Mouse (Mus musculus) midbrain, postnatal 0 days (tissue): ENCODE results near the gene Syna. TPM values are rescaled to one million over a fixed set of nuclear protein-coding genes. Genes with fewer than 3 reads are reported as not detected.

Experiments used
- ATAC-seq: fragments of 200-750 bp; cut with Nextera tagmentation; 2 replicates; pipeline ENCODE4 v1.8.0; 2017; ENCODE audit warnings: moderate number of reproducible peaks, mild to moderate bottlenecking, moderate TSS enrichment, moderate library complexity; ENCODE audit not compliant: low FRiP score
- DNase-seq: peaks from one replicate; pipeline ENCODE4 v3.0.0-alpha.2; 2015; ENCODE audit warnings: low spot score
- H3K27ac ChIP-seq: fragments of 300-500 bp; sonication (generic); 2 replicates; pipeline ENCODE4 v1.5.1; 2014; ENCODE audit warnings: low read depth, mild to moderate bottlenecking, low read length, mixed read lengths
- H3K27me3 ChIP-seq: fragments of 300-500 bp; sonication (generic); 2 replicates; pipeline ENCODE4 v1.6.1; 2014; ENCODE audit warnings: low read length, control low read depth, mixed read lengths; ENCODE audit not compliant: insufficient read depth
- H3K36me3 ChIP-seq: fragments of 300-500 bp; sonication (generic); 2 replicates; pipeline ENCODE4 v1.6.1; 2014; ENCODE audit warnings: low read length, control low read depth, mixed read lengths; ENCODE audit not compliant: insufficient read depth
- H3K4me1 ChIP-seq: fragments of 300-500 bp; sonication (generic); 2 replicates; pipeline ENCODE4 v1.6.1; 2014; ENCODE audit warnings: mild to moderate bottlenecking, control low read depth, antibody characterized with exemption, low read length, mixed read lengths; ENCODE audit not compliant: insufficient read depth
- H3K4me2 ChIP-seq: fragments of 300-500 bp; sonication (generic); 2 replicates; pipeline ENCODE4 v1.6.1; 2014; ENCODE audit warnings: low read depth, mild to moderate bottlenecking, low read length, mixed read lengths; ENCODE audit not compliant: poor library complexity, severe bottlenecking
- H3K4me3 ChIP-seq: fragments of 300-500 bp; sonication (generic); 2 replicates; pipeline ENCODE4 v1.5.1; 2014; ENCODE audit warnings: low read depth, mild to moderate bottlenecking, low read length, moderate library complexity
- H3K9ac ChIP-seq: fragments of 300-500 bp; sonication (generic); replicated peaks from 2 replicates; pipeline ENCODE4 v1.6.1; 2014; ENCODE audit warnings: mild to moderate bottlenecking, low read length, moderate library complexity, mixed read lengths; ENCODE audit not compliant: poor library complexity, severe bottlenecking
- H3K9me3 ChIP-seq: fragments of 300-500 bp; sonication (generic); 2 replicates; pipeline ENCODE4 v1.6.1; 2016; ENCODE audit warnings: low read length, control low read depth
- CTCF ChIP-seq: IDR thresholded peaks from 2 replicates; pipeline ENCODE4 v1.5.1; 2016; ENCODE audit warnings: antibody characterized with exemption, mild to moderate bottlenecking
- WGBS: fragments of 180-500 bp; shearing (Covaris S2); extraction: QIAGEN DNeasy Blood & Tissue Kit; methylation state at CpG from one replicate; pipeline ENCODE4 v1.1.7; 2014; 5-methylcytosine and 5-hydroxymethylcytosine counted together
- polyA plus RNA-seq: library from polyadenylated mRNA; unstranded; fragments of >200 nt; fragmentation: Nextera tagmentation; extraction: Ambion mirVana; gene quantifications from 2 replicates; pipeline ENCODE4 v1.2.1, GENCODE M21; 2015
- total RNA-seq: library from RNA; depleted of rRNA; stranded (reverse); fragments of >200 nt; gene quantifications from 2 replicates; pipeline ENCODE4 v1.2.3, GENCODE M21; 2014

Gene Syna
- total and polyA plus RNA-seq, 2 experiments from 2014 or later = 1.1 TPM; not detected in 1

DNA sequence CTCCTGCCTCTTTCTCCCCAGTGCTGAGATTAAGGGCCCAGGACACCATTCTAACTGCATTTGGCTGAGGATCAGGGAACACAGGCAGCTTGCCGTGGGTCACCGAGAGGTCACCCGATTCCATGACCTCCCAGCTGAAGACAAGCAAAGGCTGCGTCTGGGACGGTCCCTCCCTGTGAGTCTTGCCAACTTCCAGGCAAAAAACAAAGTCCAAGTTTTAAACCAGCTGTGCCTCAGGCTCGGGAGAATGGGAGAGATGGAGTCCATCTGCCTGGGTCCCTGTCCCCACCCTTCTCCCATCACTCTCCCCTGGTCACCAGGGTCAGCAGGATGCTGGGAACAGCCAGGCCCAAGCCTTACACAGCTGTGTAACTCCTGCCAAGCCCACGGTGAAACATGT, 18.3 kb downstream of the Syna start:
- no peak overlapping the region for H3K4me3 ChIP-seq
- TF ChIP-seq CTCF = no peak
- no peak overlapping the region for H3K4me2 ChIP-seq
- H3K9ac ChIP-seq = no peak overlapping the region
- H3K36me3 ChIP-seq = 0 out of 2 replicates have a peak, but pooled peaks cover 3% of the 10 kb centered on the region
- DNase-seq (no peak), ATAC-seq (no peak)
- no peak overlapping the region for H3K27ac ChIP-seq
- no peaks in the 10 kb centered on the region for H3K27me3 ChIP-seq
- WGBS = 28% methylated on average over 7 of the region's 7 CpGs
- no peaks in the 10 kb centered on the region for H3K9me3 ChIP-seq
- H3K4me1 ChIP-seq = peaks cover 5% of the 10 kb centered on the region; the same call in 1 of the 2 replicates

DNA sequence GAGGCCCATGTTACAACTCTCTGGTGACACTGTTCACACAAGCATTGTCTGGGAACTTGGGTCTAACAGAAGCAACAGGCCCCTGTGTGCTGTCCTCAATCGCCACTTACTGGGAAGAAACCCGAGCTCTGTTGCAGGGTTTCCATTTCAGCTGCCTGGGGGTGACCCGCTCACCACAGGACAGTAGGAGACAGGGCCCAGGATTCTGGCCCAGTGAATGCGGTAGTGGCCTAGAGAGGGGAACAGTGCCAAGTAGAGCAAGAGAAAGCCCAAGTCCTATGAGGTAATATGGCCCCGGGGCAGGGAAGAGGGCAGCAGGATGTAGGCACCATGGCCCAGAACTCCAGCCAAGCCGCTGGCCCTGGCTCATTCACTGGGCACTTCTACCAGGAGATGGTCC, 19.1 kb downstream of the Syna start:
- no peak overlapping the region for H3K27ac ChIP-seq

DNA sequence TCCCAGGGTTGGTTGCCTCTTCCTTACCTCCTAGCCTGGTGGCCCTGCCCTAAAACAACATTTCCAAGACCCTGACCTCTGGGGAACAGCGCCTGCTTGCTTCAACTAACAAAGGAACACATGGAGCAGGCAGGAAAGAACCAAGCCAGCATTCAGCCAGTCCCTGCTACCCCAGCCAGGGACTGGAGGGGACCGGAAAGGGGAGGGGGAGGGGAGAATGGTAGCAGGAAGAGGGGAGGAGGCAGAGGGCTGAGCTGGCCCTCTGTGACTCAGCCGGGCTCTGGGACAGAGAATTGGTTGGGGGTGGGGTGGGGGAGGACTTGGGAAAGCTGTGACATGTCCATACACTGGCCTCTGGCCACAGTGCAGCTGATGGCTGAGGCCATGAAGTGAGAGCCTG, 20.1 kb downstream of the Syna start:
- no peak for TF ChIP-seq CTCF
- Histone ChIP-seq H3K36me3 (peaks cover 5% of the 10 kb centered on the region), H3K4me3 (no peak overlapping the region), H3K4me1 (no peaks in the 10 kb centered on the region), H3K9ac (no peak overlapping the region), H3K9me3 (no peaks in the 10 kb centered on the region), H3K27ac (peak overlapping the region; percentile 47; the same call in 1 of the 2 replicates), H3K4me2 (no peak overlapping the region), H3K27me3 (no peaks in the 10 kb centered on the region)
- 11% methylated on average over 3 of the region's 3 CpGs for WGBS
- ATAC-seq (peak; percentile 87), DNase-seq (peak; percentile 81)

More for the DNA sequence above, 19.1 kb downstream of the Syna start:
- no peak for TF ChIP-seq CTCF
- DNase-seq (no peak), ATAC-seq (no peak)
- Histone ChIP-seq H3K27me3 (no peaks in the 10 kb centered on the region), H3K9me3 (no peaks in the 10 kb centered on the region), H3K4me2 (no peak overlapping the region), H3K9ac (no peak overlapping the region), H3K4me3 (no peak overlapping the region), H3K36me3 (0 out of 2 replicates have a peak, but pooled peaks cover 3% of the 10 kb centered on the region), H3K4me1 (no peaks in the 10 kb centered on the region)
- WGBS = 74% methylated on average over 6 of the region's 6 CpGs

DNA sequence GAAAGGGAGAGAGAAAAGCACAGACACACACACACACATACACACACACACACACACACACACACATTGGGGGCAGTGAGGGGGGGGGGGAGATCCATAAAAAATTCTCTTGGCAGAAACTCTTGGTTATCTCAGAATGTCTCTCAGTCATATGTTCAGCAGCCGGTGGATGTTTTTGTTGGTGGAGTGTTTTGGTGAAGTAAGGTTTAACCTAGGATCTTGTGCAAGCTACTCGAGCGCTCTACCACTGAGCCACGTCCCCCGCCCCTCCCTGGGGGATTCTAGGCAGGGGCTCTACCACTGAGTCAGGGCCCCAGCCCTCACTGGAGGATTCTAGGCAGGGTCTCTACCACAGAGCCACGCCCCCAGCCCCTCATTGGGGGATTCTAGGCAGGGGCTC, 23.9 kb downstream of the Syna start:
- Histone ChIP-seq H3K9ac (no peak overlapping the region), H3K9me3 (no peaks in the 10 kb centered on the region), H3K27me3 (no peaks in the 10 kb centered on the region), H3K4me3 (no peak overlapping the region), H3K36me3 (peaks cover 35% of the 10 kb centered on the region), H3K4me2 (no peak overlapping the region), H3K4me1 (no peaks in the 10 kb centered on the region), H3K27ac (no peak overlapping the region)
- DNase-seq (no peak), ATAC-seq (no peak)
- no peak for TF ChIP-seq CTCF
- 89% methylated on average over 6 of the region's 6 CpGs for WGBS

DNA sequence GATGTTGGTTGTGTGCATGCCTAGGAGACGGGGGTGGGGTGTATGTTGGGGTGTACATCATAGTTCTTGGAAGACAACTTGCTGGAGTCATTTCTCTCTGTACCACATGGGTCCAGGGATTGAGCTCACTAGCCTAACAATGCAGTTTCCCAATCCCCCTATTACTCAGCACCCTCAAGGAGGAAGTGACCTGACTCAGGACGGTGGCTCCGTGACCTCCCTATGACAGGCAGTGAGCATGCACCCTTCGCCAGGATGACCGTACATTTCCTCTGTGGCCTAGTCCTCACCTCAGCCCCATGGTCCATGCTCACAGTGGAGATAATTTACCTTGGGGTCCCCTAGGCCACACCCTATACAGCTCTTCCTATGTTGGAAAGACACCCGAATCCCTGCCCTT, 27.6 kb downstream of the Syna start:
- peaks cover 9% of the 10 kb centered on the region; the same call in 1 of the 2 replicates for H3K4me1 ChIP-seq
- no peak overlapping the region for H3K4me3 ChIP-seq
- WGBS = 94% methylated on average over 6 of the region's 6 CpGs
- no peak for TF ChIP-seq CTCF
- H3K27ac ChIP-seq = no peak overlapping the region
- ATAC-seq = no peak
- H3K9ac ChIP-seq = no peak overlapping the region
- H3K36me3 ChIP-seq = peaks cover 37% of the 10 kb centered on the region
- H3K9me3 ChIP-seq = no peaks in the 10 kb centered on the region
- H3K27me3 ChIP-seq = no peaks in the 10 kb centered on the region
- H3K4me2 ChIP-seq = no peak overlapping the region
- DNase-seq = no peak

DNA sequence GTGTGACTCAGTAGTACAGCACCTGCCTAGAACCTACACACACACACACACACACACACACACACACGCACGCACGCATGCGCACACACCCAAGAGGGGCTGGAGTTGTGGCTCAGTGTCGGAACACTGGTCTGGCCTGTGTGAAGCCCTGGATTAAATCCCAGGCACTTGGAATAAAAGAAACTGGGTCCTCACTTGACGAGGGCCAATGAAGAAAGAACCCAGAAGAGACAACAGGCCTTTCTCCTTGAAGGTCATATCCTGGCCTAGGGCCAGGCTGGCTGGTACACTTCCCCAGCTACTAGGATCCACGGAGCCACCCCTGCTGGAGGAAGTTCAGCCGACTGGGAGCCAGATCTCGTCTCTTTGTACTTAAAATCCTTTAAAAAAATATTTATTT, 28.4 kb downstream of the Syna start:
- 79% methylated on average over 9 of the region's 9 CpGs for WGBS
- peak; percentile 66 for ATAC-seq
- peaks cover 37% of the 10 kb centered on the region for H3K36me3 ChIP-seq
- TF ChIP-seq CTCF = no peak
- no peaks in the 10 kb centered on the region for H3K27me3 ChIP-seq
- no peak overlapping the region for H3K9ac ChIP-seq
- peak overlapping the region; percentile 49 for H3K27ac ChIP-seq
- no peak overlapping the region for H3K4me3 ChIP-seq
- no peak overlapping the region for H3K4me2 ChIP-seq
- H3K4me1 ChIP-seq = peaks cover 9% of the 10 kb centered on the region; the same call in 1 of the 2 replicates
- H3K9me3 ChIP-seq = no peaks in the 10 kb centered on the region
- peak; percentile 84 for DNase-seq
